Mouse (Mus musculus) right cerebral cortex, adult 2 months (tissue): ENCODE measurements at regions not wholly inside any gene's neighbourhood (a gene's known extent, or its start where the extent isn't known, plus 50 kb on each side); places are given as distances from the start of the nearest gene placed in this dataset.

Experiments used
- DNase-seq, 2 experiments: peaks; one replicate each; pipeline ENCODE4 v3.0.0; 2021 to 2022; ENCODE audit warnings: low spot score in 2 of 2

DNA sequence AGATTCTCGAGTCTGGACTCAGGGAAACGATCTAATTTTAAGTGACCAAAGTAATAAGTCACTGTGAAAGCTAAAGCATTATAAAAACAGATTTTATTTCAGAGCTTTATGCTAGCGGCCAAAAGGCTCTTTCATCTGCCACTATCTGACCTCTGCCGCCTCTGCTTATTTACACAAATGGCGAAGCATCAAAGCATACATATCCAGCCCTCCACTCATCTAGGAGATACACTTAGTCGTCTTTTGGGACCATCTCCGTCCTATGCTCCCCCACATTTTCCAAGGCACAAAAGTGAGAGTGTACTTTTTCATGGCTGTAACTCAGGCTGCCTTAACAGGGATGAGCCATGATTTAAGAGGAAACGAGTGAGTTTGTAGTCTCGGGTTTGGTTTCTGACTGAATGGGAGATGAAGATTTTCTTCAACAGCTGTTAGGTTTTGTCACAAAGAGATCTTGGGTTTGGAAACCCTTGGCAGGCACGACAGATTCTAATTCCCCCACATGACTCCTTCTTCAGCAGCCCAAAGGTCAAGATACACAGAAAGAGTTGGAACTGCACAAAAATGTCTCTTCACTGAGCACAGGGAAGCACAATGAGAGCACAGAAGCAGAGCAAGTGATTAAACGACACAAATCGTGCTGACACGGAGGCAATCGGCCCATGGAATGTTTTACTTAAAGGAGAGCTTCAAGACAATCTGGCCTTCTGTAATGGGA is 96.7 kb upstream of the Actbl2 start:
- no peak for DNase-seq

DNA sequence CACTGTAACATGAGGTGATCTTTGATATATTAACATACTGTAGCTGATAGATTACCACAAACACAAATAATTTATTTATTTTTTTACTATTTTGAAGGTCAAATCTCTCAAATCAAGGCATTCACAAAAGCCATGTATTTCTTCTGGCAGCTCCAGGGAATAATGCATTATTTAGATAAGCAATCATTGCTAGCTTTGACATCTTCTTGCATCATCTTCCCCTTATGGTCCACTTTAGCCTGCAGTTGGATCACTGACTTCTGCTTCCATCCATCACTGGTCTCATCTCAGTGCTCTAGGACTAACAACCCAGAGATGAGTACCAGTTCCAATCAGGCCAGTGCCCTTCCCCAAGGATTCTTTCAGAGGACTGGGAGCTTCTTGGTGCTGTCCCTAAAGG is 95.3 kb upstream of the Actbl2 start:
- no peak for DNase-seq

DNA sequence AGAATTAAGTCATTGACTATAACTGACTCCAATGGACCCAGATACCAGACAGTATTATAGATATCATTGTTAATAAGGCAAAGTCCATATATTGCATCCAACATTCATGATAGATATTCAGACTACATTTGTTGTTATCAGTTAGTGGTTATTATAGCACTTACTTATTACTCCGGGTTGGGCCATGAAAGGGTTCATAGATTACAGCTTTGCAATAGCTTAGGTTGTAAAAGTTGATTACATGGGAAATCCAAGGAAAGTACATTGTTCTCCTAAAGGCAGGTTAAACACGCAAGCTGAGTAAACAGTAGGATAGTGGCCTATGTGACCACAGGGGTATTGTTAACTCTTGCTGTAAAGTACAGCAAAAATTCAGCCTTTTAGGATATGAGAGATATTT is 89.3 kb upstream of the Actbl2 start:
- DNase-seq: no peak

DNA sequence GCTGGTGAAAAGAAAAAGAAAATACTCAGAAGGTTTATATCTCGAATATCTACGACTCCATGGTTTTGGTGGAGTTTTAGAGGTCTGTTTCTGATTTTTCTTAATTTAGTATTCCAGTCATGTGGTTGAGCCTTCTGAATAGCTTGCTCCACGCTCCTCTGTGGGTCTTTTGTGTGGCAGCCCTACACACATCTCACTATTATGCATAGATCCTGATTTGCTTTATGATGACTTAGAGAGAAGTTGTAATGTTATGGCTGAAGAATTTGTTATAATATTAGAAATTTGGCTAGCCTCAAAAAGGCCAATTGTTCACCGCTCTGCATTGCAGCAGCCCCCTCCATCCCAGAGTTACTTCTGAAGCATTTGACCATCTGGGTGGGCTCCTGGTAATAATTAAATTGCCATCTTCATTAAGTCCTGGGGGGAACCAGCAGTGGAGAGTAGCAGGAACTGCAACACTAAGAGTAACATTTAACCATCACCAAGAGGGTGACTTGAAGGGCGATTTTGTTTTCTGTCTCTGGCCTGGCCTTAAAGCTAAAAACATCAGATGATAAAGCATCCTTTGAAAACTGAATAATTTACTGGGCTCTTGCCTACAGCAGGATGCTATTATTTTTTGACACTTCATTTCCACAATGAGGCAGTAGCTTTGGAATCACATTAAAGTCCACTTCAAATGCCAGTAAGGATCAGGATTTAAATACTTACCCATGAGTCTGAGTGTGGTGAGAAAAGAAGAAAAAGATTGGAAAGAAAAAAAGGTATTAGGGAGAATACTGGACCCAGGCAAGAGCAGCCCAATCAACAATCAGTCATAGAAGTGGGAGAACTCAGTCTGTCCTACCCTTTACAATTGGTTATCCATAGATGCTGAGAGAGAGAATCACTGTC is 84.3 kb upstream of the Actbl2 start:
- DNase-seq: no peak

DNA sequence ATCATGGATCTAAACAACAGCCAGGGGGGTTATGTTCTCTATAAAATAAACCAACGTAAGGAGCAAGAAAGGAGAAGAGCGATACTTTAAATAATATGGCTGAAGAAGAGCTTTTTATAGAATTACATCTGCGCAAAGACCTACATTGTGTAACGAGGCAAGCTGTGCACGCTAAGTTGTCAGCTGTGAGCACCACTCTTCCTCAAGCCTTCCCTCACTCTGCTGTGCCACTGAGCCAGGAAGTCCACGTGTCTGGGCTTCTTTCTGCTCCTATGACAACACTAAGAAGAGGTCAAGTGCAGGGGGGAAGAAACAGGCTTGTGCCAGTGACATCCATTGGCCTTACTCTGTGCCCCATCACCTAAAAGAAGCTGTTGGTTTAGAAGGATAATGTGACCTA is 75.6 kb upstream of the Actbl2 start:
- DNase-seq: peak; percentile 32 to 59

DNA sequence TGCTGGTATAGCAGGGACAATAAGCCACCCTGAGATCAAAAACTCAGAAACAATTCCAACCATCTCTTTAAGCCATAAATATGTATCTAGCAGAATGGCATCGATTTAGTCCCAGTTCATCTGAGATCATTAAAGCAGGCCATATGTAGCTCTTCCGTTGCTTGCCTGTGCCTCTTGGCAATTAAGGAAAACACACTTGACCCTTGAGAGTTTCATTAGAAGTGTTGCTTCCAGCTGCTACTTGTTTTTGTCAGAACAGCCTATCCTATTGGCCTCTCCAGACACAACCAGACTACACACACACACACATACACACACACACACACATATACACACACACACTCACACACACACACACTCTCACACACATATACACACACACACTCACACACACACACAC is 71.5 kb upstream of the Actbl2 start:
- no peak for DNase-seq

DNA sequence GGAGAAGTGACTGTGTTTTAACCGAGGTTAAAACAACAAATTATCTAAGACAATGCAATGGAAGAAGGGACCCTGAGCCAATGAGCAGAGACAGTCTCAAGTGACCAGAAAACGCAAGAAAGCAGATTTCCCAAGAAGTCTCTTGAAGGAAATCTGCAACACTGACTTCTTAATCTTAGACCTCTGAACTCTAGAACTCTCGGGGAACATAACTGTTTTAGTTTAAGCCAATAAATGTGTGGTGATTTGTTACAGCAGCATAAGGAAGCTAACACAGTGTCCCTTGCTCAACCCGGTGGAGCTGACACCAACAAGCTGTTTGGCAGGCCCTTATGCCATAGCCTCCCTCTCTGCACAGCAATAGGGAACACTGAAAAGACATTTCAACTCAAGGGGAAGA is 69.0 kb upstream of the Actbl2 start:
- no peak for DNase-seq

DNA sequence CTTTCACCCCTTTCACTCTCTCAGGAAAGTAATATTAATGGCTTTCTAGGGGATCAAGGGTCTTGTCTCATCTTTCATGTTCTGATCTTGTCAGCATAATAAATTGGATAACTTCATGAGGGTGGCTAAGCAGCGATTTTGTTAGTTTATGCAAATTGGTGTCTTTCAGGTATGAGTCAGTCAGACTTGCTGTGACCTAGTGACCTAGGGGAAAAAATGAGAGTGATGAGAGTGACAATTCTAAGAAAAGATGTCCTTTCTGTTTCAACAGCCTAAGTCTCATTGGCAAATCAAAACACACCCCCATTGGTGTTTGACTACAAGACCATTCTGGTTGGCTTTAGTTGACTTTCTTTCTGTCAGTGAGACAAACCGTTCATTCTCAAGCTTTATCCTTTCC is 68.0 kb upstream of the Actbl2 start:
- DNase-seq: no peak

DNA sequence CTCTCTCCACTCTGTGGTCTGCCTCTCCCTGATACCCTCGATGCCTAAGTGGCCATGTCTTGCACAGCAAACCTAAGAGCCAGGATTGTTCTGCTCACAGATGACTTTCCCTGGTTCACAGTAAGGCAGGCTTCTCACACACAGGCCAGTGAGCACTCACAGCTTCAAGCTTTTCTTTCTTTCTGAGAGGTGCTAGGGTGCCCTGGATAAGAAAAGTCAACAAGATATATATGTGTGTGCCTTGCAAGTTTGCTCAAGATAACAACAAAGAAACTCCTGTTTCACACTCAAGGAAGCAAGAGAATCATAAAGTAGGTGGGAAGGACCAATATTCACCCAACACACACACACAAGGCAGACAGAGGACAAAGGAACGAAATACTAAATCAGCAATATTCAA is 60.9 kb upstream of the Actbl2 start:
- no peak for DNase-seq

DNA sequence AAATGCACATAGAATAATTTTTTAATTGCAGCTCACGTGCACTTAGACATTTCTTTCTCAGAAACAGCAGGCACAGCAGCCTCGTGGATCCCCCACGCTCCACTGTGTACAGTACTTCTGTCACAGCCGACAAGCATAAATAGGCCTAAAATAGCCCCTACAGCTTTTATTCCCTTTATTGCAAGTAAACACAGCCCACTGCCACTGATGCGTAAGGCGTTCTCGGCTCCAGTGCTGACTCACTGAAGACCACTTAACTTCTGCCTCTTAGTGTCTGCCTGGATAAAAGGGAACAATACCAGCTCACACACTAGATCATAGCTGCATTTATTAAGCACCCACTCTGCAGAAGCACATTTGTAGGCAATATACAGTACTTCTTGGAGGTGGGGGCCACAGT is 60.5 kb upstream of the Actbl2 start:
- peak; percentile 38 to 40 for DNase-seq

DNA sequence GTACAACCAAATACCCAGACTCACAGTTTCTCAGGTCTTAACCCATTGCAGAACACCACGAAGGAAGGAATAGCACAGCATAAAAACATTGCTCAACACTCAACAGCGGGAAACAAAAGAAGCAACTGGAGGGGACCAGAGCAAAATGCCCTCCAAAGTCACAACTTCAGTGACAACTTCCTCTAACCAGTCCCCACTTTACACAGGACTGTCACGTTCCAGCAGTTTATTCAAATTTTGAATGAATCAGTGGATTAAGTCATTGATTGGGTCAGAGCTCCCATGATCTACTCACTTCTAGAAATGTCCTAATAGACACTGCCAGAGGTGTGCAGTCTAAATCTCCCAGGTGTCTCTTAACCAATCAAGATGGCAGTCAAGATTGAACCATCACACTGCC is 53.3 kb upstream of the Actbl2 start:
- DNase-seq: no peak

DNA sequence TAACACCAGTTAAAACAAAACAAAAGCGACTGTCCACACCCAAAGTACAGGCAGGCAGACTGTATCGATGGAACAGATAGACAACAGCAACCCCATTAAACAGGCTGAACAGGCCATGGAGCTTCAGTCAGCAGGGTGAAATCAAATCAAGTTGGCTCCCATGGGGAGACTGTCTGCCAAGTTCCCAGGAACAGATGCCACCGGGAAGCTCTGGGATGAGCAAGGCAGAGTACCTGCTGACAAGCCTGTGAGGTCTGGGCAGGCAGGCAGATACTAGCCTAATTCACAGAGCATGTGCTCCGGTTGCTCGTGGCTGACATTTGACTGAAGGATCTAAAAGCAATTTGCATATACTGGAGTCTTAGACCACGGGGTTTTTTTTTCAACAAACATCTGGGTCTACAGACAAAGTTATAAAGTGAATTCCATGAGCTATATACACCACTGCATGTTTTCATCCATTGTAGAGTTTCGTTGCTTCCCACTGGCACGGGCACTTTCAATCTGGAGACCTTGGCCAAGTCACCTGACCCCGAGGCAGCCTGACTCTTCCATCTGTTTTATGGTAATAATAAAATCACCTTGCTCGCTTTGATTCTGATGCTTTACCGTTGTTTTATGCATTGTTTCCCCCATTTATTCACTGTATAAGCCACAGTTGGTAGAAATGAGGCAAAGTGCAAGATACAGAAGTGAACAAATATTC is 50.1 kb upstream of the Actbl2 start:
- peak in 1 of 2 experiments; percentile 11 for DNase-seq
